Mouse (Mus musculus) embryonic facial prominence, embryonic 13.5 days (tissue): ENCODE measurements around the gene Abcc10. TPM values are rescaled to one million over a fixed set of nuclear protein-coding genes. Genes with fewer than 3 reads are reported as not detected.

ENCODE experiments used
- ATAC-seq: fragments of 200-750 bp; cut with Nextera tagmentation; 2 replicates; pipeline ENCODE4 v1.8.0; 2017; ENCODE audit warnings: low read depth; ENCODE audit not compliant: insufficient number of reproducible peaks, insufficient read depth, low FRiP score, low TSS enrichment
- H3K27ac ChIP-seq: fragments of 300-500 bp; sonication (generic); 2 replicates; pipeline ENCODE4 v1.5.1; 2015; ENCODE audit warnings: moderate library complexity, mild to moderate bottlenecking, inconsistent platforms
- H3K27me3 ChIP-seq: fragments of 300-500 bp; sonication (generic); 2 replicates; pipeline ENCODE4 v1.6.1; 2015; ENCODE audit warnings: mild to moderate bottlenecking, inconsistent platforms
- H3K36me3 ChIP-seq: fragments of 300-500 bp; sonication (generic); 2 replicates; pipeline ENCODE4 v1.6.1; 2015; ENCODE audit warnings: mild to moderate bottlenecking, inconsistent platforms
- H3K4me1 ChIP-seq: fragments of 300-500 bp; sonication (generic); 2 replicates; pipeline ENCODE4 v1.6.1; 2015; ENCODE audit warnings: inconsistent platforms
- H3K4me2 ChIP-seq: fragments of 300-500 bp; sonication (generic); 2 replicates; pipeline ENCODE4 v1.6.1; 2015; ENCODE audit warnings: moderate library complexity, mild to moderate bottlenecking, inconsistent platforms
- H3K4me3 ChIP-seq: fragments of 300-500 bp; sonication (generic); 2 replicates; pipeline ENCODE4 v1.5.1; 2015; ENCODE audit warnings: mild to moderate bottlenecking, inconsistent platforms
- H3K9ac ChIP-seq: fragments of 300-500 bp; sonication (generic); 2 replicates; pipeline ENCODE4 v1.6.1; 2015; ENCODE audit warnings: mild to moderate bottlenecking, inconsistent platforms
- H3K9me3 ChIP-seq: fragments of 300-500 bp; sonication (generic); 2 replicates; pipeline ENCODE4 v1.6.1; 2016; ENCODE audit warnings: inconsistent platforms
- WGBS: fragments of 180-500 bp; shearing (Covaris S2); methylation state at CpG from one replicate; pipeline ENCODE4 v1.1.7; 2015; ENCODE audit warnings: mixed read lengths; 5-methylcytosine and 5-hydroxymethylcytosine counted together
- polyA plus RNA-seq: library from polyadenylated mRNA; unstranded; fragments of >200 nt; fragmentation: Nextera tagmentation; extraction: Ambion mirVana; gene quantifications from 2 replicates; pipeline ENCODE4 v1.2.1, GENCODE M21; 2015

Abcc10 gene
- polyA plus RNA-seq, 1 experiment from 2014 or later: 6.1 TPM

DNA sequence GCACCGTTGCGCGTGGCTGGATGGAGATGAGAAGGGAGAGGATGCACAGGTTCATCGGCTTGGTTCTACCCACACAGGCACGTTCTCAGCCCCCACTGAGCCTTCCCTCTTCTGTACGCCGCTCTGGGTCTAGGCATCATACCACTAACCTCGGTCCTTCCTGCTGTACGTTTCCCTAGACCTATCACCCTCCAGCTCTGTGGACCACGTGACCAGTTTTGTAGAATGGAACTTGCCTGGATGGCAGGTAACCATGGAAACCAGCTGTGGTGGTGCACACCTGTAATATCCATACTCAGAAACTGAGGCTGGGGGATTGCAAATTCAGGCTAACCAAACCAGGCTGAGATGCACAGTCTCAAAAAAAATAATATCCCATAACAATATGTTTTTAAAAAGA is 17.6 kb downstream of the Abcc10 start:
- Histone ChIP-seq H3K27me3 (no peaks in the 10 kb centered on the region), H3K27ac (no peak overlapping the region), H3K9ac (no peak overlapping the region), H3K36me3 (peaks cover 31% of the 10 kb centered on the region), H3K9me3 (no peaks in the 10 kb centered on the region), H3K4me2 (no peak overlapping the region), H3K4me1 (no peaks in the 10 kb centered on the region), H3K4me3 (no peak overlapping the region)
- no peak for ATAC-seq
- WGBS: 83% methylated on average over 10 of the region's 10 CpGs

- H3K27me3 ChIP-seq: no peaks in the 10 kb centered on the region
- no peak overlapping the region for H3K9ac ChIP-seq
- no peaks in the 10 kb centered on the region for H3K4me1 ChIP-seq
- H3K4me3 ChIP-seq: no peak overlapping the region
- no peaks in the 10 kb centered on the region for H3K9me3 ChIP-seq
- no peak for ATAC-seq
- H3K4me2 ChIP-seq: no peak overlapping the region
- WGBS: 75% methylated on average over 12 of the region's 12 CpGs
- no peak overlapping the region for H3K27ac ChIP-seq
- peaks cover 37% of the 10 kb centered on the region for H3K36me3 ChIP-seq
Observed at GRCm38 (mm10) chr17:46309835-46310234, 18.3 kb downstream of the Abcc10 start.

- 89% methylated on average over 15 of the region's 15 CpGs for whole genome bisulfite sequencing
- no peak for ATAC-seq
- H3K4me3 ChIP-seq: no peak overlapping the region
- H3K4me1 ChIP-seq: no peaks in the 10 kb centered on the region
- peaks cover 37% of the 10 kb centered on the region for H3K36me3 ChIP-seq
- H3K9me3 ChIP-seq: no peaks in the 10 kb centered on the region
- no peaks in the 10 kb centered on the region for H3K27me3 ChIP-seq
- H3K9ac ChIP-seq: peak overlapping the region; percentile 32; the same call in 1 of the 2 replicates
- no peak overlapping the region for H3K27ac ChIP-seq
- H3K4me2 ChIP-seq: no peak overlapping the region
Observed at GRCm38 (mm10) chr17:46306956-46307355, 21.2 kb downstream of the Abcc10 start.

DNA sequence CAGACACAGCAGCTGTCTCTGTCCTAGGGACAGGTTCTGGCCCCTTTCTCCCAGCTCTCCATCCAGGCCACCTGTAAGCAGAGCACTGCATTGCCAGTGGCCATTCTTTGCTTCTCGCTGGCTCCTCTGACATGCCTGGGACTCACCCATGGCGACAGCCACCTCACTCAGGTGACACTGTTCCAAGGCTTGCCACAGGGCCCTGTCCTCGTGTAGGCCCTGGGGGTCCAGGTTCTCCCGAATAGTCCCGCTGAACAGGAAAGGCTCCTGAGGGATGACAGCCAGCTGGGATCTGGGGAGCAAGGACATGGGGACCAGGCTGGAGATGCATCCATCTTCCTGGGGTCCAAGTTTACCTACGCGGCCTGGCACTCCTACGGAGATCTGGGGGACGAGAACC is 24.0 kb downstream of the Abcc10 start:
- Histone ChIP-seq H3K4me2 (no peak overlapping the region), H3K4me1 (no peaks in the 10 kb centered on the region), H3K27ac (no peak overlapping the region), H3K27me3 (peaks cover 12% of the 10 kb centered on the region), H3K9ac (0 out of 2 replicates have a peak overlapping the region, but pooled peaks have one; percentile 3), H3K4me3 (no peak overlapping the region), H3K36me3 (peaks cover 31% of the 10 kb centered on the region), H3K9me3 (no peaks in the 10 kb centered on the region)
- 89% methylated on average over 9 of the region's 9 CpGs for WGBS
- ATAC-seq: no peak

DNA sequence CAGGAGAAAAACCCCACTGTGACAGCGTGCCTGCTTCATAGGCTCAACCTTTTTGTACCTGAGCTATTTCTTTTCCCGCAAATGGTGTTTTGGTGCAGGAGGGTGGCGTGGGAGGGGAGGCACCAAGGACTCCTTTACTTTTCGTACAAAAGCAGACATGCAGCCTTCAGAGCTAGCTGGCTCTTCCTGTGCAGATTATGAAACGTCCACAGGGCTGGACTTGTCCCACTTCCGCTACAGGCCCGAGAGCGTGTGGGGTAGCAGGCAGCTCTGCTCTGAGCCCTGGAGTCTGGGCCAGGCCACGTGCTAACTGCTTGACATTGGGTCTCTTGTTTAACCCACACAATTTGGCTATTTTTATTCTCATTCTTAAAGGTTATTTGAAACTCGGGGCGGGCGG is 26.3 kb downstream of the Abcc10 start:
- 71% methylated on average over 12 of the region's 12 CpGs for WGBS
- H3K4me1 ChIP-seq: peaks cover 16% of the 10 kb centered on the region
- H3K36me3 ChIP-seq: peaks cover 21% of the 10 kb centered on the region; the same call in 1 of the 2 replicates
- H3K4me3 ChIP-seq: no peak overlapping the region
- no peak overlapping the region for H3K9ac ChIP-seq
- H3K9me3 ChIP-seq: no peaks in the 10 kb centered on the region
- H3K27ac ChIP-seq: no peak overlapping the region
- peaks cover 34% of the 10 kb centered on the region for H3K27me3 ChIP-seq
- H3K4me2 ChIP-seq: no peak overlapping the region
- ATAC-seq: no peak

GRCm38 (mm10) chr17:46298220-46298913 is 29.8 kb downstream of the Abcc10 start:
- Histone ChIP-seq H3K4me3 (peak overlapping the region; percentile 65), H3K27ac (no peak overlapping the region), H3K36me3 (no peaks in the 10 kb centered on the region), H3K9ac (peak overlapping the region; percentile 73), H3K27me3 (peaks cover 63% of the 10 kb centered on the region), H3K4me1 (peaks cover 18% of the 10 kb centered on the region), H3K4me2 (peak overlapping the region; percentile 99), H3K9me3 (no peaks in the 10 kb centered on the region)
- under 1% methylated on average over 46 of the region's 48 CpGs for WGBS
- ATAC-seq: peak; percentile 62; the same call in 1 of the 2 replicates

DNA sequence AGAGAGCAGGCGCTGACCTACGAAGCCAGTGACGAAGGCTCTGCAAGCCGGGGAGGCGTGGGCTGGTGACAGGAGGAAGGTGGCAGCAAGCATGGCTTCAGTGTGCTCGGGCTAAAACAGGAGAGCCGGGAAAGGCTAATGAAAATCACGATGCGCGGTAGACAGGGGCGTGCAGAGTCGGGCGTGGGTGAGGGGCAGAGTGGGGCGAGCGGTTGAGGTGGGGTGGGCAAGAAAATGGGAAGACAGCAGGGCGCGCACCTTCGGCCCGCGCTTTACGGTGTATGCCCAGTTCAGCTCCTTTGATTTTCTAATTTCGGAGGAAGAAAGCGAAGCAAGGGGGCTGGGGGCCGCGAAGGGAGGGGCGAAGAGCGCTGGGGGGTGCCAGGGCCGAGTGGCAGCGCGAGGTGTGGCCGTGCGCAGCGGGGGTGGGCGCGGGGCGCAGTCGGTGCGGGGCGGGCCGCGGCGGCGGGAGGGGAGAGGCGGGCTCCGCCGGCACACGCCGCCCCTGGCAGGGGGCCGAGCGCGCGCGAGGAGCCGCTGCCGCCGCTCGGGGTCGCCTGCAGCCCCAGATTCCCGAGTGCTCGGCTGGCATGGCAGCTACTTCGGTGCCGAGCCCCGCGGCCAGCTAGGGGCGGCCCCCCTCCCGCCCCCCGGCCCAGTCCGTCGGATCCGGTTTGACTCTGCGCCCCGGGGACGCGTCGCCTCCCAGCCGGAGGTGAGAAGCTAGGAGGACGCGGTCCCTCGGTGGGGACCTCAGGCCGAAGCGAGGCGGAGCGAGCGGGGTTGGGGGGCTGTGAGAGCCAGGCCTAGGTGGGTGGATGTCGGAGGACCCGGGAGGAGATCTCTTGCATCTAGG is 30.6 kb downstream of the Abcc10 start, which contains the start of gene Dlk2:
Gene Dlk2, plus strand, starts transcription at position 58 of the 856 bp plus-strand sequence.
- Histone ChIP-seq H3K4me1 (peaks cover 18% of the 10 kb centered on the region), H3K9ac (peak within 1 kb of the TSS; percentile 73), H3K27ac (no peak within 1 kb of the TSS), H3K27me3 (peaks cover 70% of the 10 kb centered on the region), H3K4me2 (peak within 1 kb of the TSS; percentile 99), H3K4me3 (peak within 1 kb of the TSS; percentile 65), H3K36me3 (no peaks in the 10 kb centered on the region), H3K9me3 (no peaks in the 10 kb centered on the region)
- peak; percentile 12; the same call in 1 of the 2 replicates for ATAC-seq
- WGBS: under 1% methylated on average over 83 of the region's 86 CpGs

GRCm38 (mm10) chr17:46297028-46297363 is 31.2 kb downstream of the Abcc10 start:
- H3K4me2 ChIP-seq: peak overlapping the region; percentile 99
- H3K4me3 ChIP-seq: peak overlapping the region; percentile 65
- peaks cover 75% of the 10 kb centered on the region for H3K27me3 ChIP-seq
- ATAC-seq: no peak
- no peaks in the 10 kb centered on the region for H3K9me3 ChIP-seq
- WGBS: 13% methylated on average over 6 of the region's 6 CpGs
- H3K27ac ChIP-seq: no peak overlapping the region
- H3K36me3 ChIP-seq: no peaks in the 10 kb centered on the region
- H3K4me1 ChIP-seq: peaks cover 18% of the 10 kb centered on the region
- peak overlapping the region; percentile 73 for H3K9ac ChIP-seq

GRCm38 (mm10) chr17:46296601-46297000 is 31.6 kb downstream of the Abcc10 start:
- H3K27ac ChIP-seq: no peak overlapping the region
- 60% methylated on average over 6 of the region's 6 CpGs for WGBS
- no peaks in the 10 kb centered on the region for H3K9me3 ChIP-seq
- peaks cover 75% of the 10 kb centered on the region for H3K27me3 ChIP-seq
- H3K4me1 ChIP-seq: peaks cover 18% of the 10 kb centered on the region
- no peak for ATAC-seq
- no peak overlapping the region for H3K9ac ChIP-seq
- no peak overlapping the region for H3K4me2 ChIP-seq
- H3K4me3 ChIP-seq: peak overlapping the region; percentile 65; the same call in 1 of the 2 replicates
- H3K36me3 ChIP-seq: no peaks in the 10 kb centered on the region

DNA sequence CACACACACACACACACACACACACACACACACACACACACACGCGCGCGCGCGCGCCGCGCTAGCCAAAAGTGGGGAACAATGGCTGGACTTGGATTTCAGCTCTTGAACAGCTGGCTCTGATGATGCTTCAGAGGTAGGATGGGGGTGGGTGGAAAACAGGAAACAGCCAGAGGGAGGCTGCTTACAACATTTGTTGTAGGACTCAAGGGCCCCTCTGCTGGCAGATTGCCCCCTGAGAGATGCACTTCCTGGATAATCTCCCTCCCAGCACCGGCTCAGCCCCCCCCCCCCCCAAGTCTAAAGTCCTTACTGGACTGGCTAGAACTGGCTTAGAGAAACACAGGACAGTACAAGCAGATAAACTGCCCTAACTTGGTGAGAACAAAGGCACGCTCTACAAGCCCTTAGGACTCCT is 40.5 kb downstream of the Abcc10 start:
- Histone ChIP-seq H3K9me3 (no peaks in the 10 kb centered on the region), H3K27ac (peak overlapping the region; percentile 75), H3K4me1 (peaks cover 21% of the 10 kb centered on the region), H3K4me2 (peak overlapping the region; percentile 39), H3K36me3 (no peaks in the 10 kb centered on the region), H3K27me3 (peaks cover 5% of the 10 kb centered on the region), H3K4me3 (peak overlapping the region; percentile 13; the same call in 1 of the 2 replicates), H3K9ac (peak overlapping the region; percentile 40)
- peak; percentile 48; the same call in 1 of the 2 replicates for ATAC-seq
- 23% methylated on average over 11 of the region's 11 CpGs for WGBS

DNA sequence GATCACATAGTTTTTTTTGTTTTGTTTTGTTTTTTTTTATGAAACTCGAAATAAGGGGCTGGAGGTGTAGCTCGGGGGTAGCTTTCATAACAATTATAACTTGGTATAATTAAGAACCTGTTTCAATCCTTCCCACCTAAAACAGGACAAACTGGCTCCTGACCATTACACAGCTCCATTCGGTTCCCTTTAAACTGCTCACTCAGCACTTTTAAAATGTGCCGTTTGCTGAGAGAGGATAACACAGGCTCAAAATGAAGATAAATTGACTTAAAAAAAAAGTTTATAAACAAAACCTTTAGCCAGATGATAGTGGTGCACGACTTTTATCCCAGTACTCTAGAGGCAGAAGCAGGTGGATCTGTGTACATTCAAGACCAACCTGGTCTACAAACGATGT is 42.7 kb downstream of the Abcc10 start:
- no peak for ATAC-seq
- peaks cover 4% of the 10 kb centered on the region for H3K36me3 ChIP-seq
- H3K27me3 ChIP-seq: no peaks in the 10 kb centered on the region
- no peak overlapping the region for H3K9ac ChIP-seq
- no peaks in the 10 kb centered on the region for H3K9me3 ChIP-seq
- no peak overlapping the region for H3K4me3 ChIP-seq
- WGBS: 62% methylated on average over 6 of the region's 6 CpGs
- H3K4me2 ChIP-seq: no peak overlapping the region
- peaks cover 38% of the 10 kb centered on the region for H3K4me1 ChIP-seq
- H3K27ac ChIP-seq: no peak overlapping the region
